Mouse (Mus musculus): ENCODE measurements around the gene Lgr4.

- TF ChIP-seq POLR2A (IDR thresholded peaks at IDR 0.05; ENCODE audit: insufficient read length, low read depth) (no peak), USF1 (IDR thresholded peaks at IDR 0.05; ENCODE audit: low read depth) (no peak), TCF12 (IDR thresholded peaks at IDR 0.05; ENCODE audit: insufficient read depth, poor library complexity, severe bottlenecking) (no peak), CEBPB (IDR thresholded peaks at IDR 0.05; ENCODE audit: insufficient read depth, poor library complexity, severe bottlenecking) (no peak), MAX (IDR thresholded peaks at IDR 0.05; ENCODE audit: low read depth) (no peak), E2F4 (IDR thresholded peaks at IDR 0.05; ENCODE audit: insufficient read depth) (no peak), POLR2AphosphoS2 (IDR thresholded peaks at IDR 0.05; ENCODE audit: insufficient read length, low read depth) (no peak), SRF (IDR thresholded peaks at IDR 0.05; ENCODE audit: control insufficient read depth, insufficient read length, low read depth) (no peak), MYOD1 (IDR thresholded peaks at IDR 0.05; ENCODE audit: control insufficient read depth in 1 of 3, insufficient read length in 2 of 3, low read depth in 2 of 3) (no peak)
Measured at GRCm38 (mm10) chr2:110017087-110017486, 99.6 kb downstream of the Lgr4 start.
